Mouse (Mus musculus) adrenal gland, adult 8-10 months (tissue): ENCODE data around the gene Nt5m. TPM values are rescaled to one million over a fixed set of nuclear protein-coding genes. Genes with fewer than 3 reads are reported as not detected.
"Not testable (repeated sequence)": the region's sequence is repeated elsewhere in the genome, so short reads cannot be mapped to it uniquely, and the experiment has no call there.

Experiments used
- DNase-seq: peaks from one replicate; pipeline ENCODE4 v3.0.0; 2022
- total RNA-seq, 4 experiments: library from RNA; stranded (reverse); gene quantifications; 2 replicates each; pipeline ENCODE4 v1.2.4; 2022

Gene Nt5m
- 10 to 100 TPM; 26.2 to 34.5 (median 32.1) TPM for total RNA-seq

DNA sequence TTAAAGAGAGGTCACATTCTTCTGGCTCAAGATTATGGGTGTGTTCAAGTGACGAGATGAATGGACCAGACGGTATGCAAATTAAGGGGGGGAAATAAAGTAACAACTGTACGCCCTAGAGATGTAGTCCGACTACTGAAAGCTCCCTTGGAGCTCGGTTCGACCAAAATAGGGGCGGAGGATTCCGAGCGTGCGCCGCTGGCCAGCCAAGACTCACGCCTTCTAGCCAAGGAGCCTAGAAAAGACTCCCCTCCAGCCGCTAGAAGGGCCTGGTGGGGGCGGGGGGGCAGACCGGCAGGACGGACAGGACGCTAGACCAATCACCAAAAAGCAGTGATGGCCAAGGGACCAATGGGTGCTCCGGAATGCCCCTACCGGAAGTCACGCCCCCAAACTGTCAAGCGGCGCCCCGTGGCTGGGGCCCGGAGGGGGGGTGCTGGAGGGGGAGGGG lies at the start of gene Nt5m:
TSS of gene Nt5m (plus strand) at position 440 of the 451 bp plus-strand sequence.
- peak; percentile 92 for DNase-seq

DNA sequence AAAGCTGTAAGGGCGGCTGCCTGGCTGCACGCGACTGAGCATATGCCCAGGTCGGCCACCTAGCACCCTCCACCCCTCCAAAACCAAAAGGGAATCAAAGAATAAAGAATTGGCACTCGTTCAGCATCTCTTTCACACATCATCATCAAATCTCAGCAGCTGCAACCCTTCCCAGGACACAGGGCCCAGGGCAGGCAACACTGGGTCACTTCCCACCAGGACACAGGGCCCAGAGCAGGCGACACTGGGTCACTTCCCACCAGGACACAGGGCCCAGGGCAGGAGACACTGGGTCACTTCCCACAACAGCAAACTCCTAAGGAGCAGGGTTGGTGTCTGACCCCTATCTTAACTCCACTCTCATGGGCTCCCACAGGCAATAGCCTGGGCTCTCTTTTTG lies 45.9 kb upstream of the Nt5m start:
- DNase-seq = no peak

DNA sequence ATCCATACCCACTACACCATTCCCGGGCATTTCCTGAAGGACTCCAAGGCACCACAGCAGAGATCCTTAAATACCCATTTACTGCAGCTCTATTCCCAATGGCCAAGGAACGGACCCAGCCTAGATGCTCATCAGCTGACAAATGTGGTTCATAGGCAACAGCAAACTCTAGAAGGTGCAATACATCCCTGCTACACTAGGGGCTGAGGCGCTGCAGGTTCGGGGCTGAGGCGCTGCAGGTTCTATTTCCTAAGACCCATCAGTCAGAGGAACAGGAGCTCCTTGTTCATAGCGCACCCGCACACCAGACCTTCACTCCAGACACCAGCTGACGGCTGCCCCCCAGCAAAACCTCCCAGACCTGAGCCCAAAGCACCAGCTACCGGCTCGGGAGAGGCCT lies 38.8 kb upstream of the Nt5m start:
- DNase-seq = no peak

DNA sequence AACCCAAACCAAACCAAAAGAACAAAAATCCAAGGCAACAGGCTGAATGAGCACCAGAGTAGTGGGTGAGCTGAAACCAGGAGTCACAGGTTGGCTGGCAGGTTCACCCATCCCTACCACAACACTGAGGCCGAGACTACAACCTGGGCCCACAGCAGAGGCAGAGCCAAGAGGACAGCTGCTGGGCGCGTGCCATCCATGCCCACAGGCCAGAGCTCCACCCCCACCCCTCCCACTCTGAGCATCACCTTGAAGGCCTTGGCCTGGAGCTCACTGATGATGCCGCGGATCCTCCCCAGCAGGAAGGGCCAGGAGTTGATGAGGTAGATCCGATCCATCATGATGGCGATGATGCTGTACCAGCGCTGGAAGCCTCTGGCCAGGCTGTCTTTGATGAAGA lies 37.4 kb upstream of the Nt5m start:
- DNase-seq = no peak

DNA sequence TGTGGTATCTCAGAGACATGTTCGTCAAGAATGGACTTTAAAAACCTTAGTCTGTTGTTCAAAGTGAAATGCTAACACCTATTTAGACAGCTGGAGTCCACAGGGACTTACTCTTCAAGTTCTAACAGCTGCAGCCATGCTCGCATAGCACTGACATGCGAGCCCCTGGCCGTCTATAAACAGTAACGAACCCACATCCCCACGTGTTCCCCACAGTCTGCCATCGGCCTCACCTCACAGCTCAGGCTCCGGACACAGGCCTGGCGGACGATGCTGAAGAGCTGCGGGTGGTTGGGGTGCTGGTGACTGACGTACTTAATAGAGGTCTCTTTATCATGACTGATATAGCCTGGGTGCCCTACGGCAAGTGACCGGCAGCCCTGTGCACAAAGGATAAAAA lies 35.7 kb upstream of the Nt5m start:
- DNase-seq = no peak

DNA sequence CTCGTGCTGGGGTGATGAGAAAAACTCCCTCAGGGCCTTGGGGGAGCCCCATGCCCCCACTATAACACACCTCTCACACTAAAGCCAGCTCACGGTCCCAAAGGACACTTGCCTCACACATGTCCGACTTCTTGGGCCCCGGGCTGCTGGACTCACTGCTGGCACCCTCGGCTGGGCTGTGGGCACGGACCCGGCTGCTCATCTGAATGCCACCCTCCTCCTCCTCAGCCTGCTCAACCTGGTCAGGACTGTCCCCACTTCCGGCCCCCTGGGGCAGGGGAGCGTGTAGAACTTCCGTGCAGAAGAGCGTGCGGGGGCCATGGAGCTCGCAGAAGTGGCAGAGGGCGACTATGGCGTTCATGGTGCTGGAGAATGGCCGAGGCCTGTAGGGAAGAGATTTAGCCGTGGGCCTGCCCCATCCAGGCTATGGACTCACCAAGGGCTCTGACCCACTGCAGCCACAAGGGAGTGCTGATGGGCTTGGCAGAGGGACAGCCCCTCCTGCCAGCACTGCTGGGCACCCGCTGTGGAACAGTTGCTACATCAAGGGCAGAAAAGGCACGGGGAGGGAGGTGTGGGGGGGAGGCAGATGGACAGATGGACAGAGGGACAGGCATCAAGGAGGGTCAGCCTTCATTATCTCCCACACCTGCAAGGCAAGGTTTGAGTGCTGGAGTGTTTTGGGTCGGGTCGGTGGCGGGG lies 34.7 kb upstream of the Nt5m start:
- no peak for DNase-seq

DNA sequence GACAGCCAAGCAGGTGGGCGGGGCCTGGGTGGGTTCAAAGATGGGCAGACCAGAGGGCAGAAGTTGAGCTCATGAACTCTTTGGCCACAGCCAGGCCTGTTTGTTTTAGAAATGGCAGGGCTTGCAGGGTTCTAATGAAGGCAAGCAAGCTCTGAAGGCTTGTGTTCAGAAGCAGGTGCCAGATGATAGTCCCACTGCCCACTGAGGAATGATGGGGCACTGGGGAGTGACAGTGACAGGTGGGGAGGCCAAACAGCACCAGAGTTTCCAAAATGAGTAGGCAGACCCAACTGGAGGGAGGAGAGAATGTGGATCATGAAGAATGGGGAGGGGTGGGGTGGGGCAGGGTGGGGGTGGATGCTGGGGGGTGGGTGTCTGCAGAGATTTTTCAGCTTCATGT lies 34.0 kb upstream of the Nt5m start:
- DNase-seq = no peak

DNA sequence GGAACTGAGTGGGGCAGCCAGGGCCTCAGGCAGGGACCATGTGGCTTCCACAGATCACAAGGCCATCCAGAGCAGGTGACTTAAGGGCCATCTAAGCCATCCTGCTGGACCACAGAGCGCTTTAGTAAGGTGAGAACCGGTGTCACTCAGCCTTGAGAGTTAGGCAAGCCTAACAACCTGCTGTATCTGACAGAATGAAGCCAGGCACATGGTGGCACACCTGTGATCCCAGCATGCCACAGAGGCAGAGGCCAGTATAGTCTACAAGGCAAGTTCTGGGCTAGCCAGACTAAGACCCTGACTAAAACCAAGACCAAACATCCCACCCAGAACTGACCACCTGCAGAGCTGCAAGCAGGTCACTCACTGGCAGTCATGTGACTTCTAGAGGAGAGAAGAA lies 33.6 kb upstream of the Nt5m start:
- no peak for DNase-seq

DNA sequence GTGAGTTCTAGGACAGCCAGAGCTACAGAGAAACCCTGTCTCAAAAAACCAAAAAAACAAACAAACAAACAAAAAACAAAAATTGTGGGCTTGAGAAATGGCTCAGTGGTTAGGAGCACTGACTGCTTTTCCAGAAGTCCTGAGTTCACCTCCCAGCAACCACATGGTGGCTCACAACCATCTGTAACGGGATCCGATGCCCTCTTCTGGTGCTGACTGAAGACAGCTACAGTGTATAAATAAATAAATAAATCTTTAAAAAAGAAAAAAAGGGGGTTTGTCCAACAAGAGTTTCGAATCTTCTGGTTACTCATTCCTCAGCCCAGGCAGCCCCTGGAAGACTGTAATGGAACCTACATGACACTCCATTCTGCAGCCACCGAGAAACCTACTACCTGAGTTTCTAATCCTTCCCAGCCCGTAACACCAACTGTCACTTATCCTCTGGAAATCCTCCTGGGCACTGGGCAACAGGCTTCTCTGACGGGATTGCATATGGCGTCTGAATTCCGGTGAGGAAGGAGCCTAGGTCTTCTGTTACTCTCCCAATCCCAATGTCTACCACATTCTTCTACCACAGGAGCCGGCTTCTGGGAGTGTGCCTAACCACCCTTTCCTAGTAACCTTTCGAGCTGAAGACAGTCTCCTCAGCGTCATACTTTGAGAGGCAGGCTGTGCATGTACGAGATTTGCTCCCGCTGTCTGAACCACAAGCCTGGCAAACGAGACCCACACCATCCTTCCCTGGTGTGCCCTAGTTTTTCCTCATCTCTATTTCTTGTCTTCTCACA lies 30.9 kb upstream of the Nt5m start:
- DNase-seq = no peak

DNA sequence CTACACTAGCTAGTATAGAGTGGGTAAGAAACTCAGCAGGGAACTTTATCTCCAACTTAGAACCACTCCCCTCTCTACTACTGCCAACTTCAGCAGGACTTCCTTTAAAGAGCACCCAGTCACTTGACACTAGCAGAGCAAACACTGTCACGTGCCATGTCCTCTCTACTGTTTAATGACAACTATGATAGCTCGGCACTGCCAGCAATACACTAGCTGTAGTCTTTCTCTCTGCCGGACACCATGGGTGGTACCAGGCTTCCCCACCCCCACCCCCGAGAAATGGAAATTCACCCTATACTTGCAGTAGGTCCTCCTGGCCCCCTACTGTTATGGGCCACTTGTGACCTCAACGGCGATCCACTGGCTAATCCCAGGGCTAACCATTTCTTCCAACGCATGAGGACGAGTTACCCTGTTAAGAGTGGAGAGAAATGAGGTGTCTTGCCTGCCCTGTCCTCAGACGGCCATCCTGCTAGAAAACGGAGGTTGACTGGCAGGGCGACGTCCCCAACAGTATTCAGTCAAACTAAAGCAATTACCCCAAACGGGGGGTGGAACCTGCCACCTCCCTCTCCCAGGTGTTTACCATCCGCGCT lies 30.1 kb upstream of the Nt5m start:
- peak; percentile 39 for DNase-seq

DNA sequence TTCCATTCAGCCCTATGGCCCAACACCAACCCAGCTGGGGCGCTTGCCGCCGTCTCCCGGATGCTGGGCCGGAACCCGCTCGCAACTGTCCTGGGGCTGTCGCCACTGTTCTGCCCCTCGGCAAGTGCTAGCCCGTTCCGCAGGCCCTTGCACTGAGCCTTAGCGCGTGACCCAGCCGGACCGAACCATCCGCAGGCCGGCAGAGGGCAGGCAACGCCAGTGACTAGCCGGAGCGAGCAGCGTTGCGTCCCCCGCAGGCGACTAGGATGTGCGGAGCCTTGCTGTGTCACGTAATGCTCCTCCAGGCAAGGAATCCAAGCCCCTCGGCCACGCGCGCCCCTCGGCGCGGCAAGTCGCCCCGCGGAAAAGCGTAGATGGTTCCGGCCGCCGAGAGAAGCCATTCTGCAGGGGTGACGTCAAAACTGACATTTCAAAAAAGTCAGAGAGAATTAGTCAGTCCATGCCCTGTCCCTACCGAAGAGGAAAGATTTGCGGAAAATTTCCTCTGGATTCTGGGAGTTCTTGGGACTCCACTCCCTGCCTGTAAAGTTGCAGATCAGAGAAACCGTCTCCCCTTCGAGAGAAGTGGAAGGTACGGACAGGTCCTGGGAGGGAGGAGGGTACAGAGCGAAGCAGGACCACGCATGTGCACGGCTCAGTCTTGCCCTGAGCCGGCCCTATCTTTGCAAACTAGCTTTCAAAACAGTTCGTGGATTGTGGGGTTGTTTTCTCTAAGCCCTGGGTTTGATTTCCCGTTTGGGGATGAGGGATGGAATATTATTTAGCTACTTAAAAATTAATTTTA lies 29.4 kb upstream of the Nt5m start, which contains the start of gene Flcn:
TSS of gene Flcn (minus strand) at position 347 of the 805 bp plus-strand sequence.
- DNase-seq = peak; percentile 78

DNA sequence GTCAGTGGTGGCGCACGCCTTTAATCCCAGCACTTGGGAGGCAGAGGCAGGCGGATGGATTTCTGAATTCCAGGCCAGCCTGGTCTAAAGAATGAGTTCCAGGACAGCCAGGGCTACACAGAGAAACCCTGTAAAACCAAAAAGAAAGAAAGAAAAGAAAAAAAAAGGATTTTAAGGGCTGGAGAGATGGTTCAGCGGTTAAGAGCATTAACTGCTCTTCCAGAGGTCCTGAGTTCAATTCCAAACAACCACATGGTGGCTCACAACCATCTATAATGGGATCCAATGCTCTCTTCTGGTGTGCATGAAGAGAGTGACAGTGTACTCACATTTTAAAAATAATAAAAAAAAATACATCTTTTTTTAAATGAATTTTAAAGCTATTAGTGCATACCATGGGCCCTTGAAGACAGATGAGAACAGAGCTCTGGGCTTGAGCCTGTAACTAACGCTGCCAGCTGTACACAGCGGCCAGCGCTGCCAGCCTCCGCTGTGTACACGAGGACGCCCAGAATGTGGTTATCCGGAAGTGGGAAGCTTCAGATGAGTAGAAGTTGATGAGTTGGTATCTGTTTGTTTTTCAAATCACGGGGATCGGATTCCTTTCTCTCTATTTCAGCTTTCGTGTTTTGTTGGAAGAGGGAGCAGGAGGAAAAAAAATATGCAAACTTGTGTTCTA lies 28.6 kb upstream of the Nt5m start:
- DNase-seq = no peak

DNA sequence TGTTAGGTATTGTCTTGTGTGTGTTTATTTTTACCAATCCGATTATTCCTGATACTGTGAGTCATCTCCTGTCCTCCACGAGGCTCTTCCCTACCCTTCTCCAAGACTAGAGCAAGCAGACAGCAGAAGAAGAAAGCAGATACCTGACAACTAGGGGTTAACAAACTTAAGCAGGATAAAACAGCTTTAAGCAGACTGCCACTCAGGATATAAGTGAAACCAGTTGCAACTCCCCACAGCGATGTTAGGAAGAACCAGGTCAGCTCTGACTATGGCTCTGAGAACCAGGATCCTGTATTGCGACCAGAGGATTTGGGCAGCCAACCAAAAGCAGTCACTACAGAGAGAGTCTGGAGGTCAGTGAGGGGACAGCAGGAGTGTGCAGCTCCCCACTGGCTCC lies 28.0 kb upstream of the Nt5m start:
- DNase-seq = no peak

DNA sequence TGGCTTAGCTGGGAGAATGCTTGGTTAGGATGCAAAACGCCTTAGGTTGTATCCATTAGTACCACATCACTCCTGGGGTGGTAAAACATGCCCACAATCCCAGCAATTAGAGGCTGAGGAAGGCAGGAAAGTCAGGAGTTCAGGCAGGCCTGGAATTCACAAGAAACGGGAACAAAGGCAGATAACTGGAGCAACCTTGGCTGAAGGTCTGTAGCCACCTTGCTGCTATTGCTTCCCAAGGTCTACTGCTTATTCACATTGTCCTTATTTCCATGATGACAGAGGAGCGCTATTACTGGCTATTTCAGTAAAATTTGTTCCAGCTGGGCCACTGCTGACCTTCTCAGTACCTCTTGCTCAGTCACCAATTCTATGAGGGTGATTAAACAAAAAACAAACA lies 26.0 kb upstream of the Nt5m start:
- peak; percentile 59 for DNase-seq

DNA sequence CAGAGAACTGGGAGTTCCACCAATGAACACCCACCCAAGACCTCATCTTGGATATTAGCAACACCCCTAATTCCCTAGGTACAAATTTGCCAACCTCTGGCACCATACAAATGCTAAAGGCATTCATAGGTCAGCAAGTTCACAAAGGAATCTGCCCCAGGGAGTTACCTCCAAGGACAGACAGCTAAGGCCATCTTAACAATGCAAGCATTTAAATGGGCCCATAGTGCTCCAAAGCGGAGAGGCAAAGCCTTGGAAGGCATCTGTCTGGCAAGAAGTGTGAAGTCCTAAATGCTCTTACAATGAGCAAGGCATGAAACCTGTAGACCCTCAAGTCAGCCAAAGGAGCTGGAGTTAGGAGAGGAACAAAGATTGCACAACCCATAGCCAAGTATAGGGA lies 24.9 kb upstream of the Nt5m start:
- DNase-seq = no peak

DNA sequence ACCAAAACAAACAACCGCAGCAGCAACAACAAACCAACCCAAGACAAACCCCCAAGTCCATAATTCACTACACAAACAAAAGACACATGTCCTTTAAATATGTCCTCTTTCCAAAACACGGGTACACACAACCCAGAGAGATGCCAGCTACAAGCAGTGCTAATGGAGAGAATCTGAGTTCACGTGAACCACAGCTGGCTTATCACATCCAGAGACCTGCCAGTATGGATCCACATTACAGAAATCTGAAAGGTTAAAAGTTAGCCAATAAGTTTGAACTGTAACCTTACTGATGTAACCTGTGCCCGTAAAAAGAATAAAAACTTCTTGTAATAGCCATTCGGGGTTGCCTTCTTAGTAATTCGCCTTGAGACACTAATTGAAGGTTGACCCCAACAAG lies 24.3 kb upstream of the Nt5m start:
- no peak for DNase-seq

DNA sequence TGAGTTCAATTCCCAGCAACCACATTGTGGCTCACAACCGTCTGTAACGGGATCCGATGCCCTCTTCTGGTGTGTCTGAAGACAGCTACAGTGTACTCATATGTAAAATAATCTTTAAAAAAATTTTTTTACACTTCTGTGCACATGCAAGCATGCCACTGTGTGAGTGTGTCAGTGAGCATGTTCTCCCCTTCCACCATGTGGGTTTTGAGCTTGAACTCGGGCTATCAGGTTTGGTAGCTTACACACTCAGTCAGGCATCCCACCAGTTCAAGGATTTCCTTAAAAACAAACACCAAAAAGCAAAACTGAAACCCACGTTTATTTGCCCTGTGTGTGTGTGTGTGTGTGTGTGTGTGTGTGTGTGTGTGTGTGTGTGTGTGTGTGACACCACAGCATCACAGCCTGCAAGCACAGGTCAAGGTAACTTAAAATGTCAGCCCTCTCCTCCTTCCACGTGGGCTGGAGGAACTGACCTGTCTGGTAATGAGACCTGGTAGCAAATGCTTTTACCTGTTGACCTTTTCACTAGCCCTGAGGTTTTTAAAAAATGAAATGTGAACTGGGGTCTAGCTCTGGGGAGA lies 23.7 kb upstream of the Nt5m start:
- no peak for DNase-seq

DNA sequence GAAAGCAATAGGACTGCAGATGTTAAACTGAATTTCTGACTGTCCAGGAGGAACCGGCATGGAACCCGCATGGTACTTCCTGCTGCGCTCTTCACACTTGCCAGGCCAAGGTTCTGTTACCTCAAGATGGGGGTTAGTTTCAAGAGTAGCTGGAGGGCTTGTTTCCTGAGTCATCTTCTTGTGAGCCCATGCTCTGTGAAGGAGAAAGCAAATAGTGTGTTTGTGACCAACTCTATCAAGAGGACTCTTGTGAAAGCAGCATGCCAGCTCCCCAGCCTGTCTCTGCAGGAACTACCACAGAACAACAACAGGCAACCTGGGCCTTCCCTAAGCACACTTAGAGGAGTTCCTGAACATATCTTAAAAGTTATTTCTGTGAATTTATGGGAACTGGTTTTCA lies 21.3 kb upstream of the Nt5m start:
- no peak for DNase-seq

DNA sequence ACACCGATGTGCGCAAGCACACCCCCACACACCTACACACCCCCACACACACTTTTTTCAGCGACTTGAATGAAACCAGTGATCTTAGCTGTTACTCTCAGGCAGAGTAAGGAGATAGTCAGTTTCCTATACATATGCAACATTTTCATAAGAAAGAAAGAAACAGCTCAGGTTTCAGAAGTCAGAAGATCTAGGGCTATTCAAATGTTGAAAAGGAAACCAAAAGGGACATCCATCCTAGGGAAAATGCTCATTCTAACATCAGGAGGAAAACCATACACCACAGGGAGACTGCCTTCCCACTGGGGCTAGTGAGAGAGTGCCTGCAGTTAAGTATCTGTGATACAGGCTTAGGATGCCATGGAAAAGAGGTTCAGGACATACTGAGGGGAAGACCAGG lies 17.6 kb upstream of the Nt5m start:
- no peak for DNase-seq

DNA sequence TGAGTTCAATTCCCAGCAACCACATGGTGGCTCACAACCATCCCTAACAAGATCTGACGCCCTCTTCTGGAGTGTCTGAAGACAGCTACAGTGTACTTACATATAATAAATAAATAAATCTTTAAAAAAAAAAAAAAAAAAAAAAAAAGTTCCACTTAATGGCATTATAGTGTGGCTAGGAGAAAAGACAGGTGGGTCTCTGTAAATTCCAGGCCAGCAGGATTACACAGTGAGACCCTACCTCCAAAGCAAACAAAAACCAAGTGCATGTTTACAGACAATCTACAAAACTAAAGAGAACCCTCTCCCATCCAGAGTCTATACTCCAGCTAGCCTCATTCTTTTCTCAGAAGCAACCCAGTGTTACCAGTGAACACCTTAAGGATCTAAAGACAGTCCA lies 1.5 kb upstream of the Nt5m start:
- DNase-seq = not testable (repeated sequence)

DNA sequence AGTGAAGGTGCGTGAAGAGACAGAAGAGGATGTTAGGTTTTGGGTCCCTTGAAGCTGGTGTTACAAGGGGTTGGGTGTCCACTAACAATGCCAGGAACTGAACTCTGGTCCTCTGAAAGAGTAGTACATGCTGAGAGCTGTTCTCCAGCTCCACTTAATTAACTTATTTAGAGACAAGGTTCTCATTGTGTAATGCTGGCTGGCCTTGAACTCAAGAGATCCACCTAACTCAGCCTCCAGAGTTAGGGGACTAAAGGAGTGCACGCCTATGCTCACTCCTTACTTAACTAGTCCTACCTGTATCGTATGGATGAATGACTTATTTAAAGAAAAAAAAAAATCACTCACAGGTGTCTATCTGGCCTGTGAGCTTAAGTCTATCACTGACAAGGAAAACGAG lies 821 bp upstream of the Nt5m start:
- no peak for DNase-seq
